Mouse (Mus musculus) stomach, embryonic 14.5 days (tissue): Measurements from ENCODE around the gene Pkhd1. TPM values are rescaled to one million over a fixed set of nuclear protein-coding genes. Genes with fewer than 3 reads are reported as not detected.
A peak's percentile ranks its signal among the peaks of the same experiment; 100 is the strongest.

Experiments
- ATAC-seq: fragments of 200-750 bp; cut with Nextera tagmentation; 2 replicates; pipeline ENCODE4 v1.8.0; 2017; ENCODE audit warnings: low read depth, moderate TSS enrichment; ENCODE audit not compliant: insufficient number of reproducible peaks, insufficient read depth, low FRiP score
- H3K27ac ChIP-seq: fragments of 300-500 bp; sonication (generic); 2 replicates; pipeline ENCODE4 v1.5.1; 2014; ENCODE audit warnings: mild to moderate bottlenecking, low read length, moderate library complexity, mixed read lengths
- H3K27me3 ChIP-seq: fragments of 300-500 bp; sonication (generic); 2 replicates; pipeline ENCODE4 v1.6.1; 2014; ENCODE audit warnings: low read length, control low read depth, mixed read lengths; ENCODE audit not compliant: control insufficient read depth, insufficient read depth
- H3K36me3 ChIP-seq: fragments of 300-500 bp; sonication (generic); 2 replicates; pipeline ENCODE4 v1.6.1; 2014; ENCODE audit warnings: mild to moderate bottlenecking, control low read depth, low read length, moderate library complexity, mixed read lengths; ENCODE audit not compliant: control insufficient read depth, insufficient read depth
- H3K4me1 ChIP-seq: fragments of 300-500 bp; sonication (generic); 2 replicates; pipeline ENCODE4 v1.6.1; 2014; ENCODE audit warnings: low read length, control low read depth, mixed read lengths; ENCODE audit not compliant: control insufficient read depth, insufficient read depth
- H3K4me2 ChIP-seq: fragments of 300-500 bp; sonication (generic); replicated peaks from 2 replicates; pipeline ENCODE4 v1.6.1; 2014; ENCODE audit warnings: low read depth, low read length, control low read depth
- H3K4me3 ChIP-seq: fragments of 300-500 bp; sonication (generic); 2 replicates; pipeline ENCODE4 v1.5.1; 2014; ENCODE audit warnings: low read depth, low read length, control low read depth
- H3K9ac ChIP-seq: fragments of 300-500 bp; sonication (generic); replicated peaks from 2 replicates; pipeline ENCODE4 v1.6.1; 2014; ENCODE audit warnings: low read depth, mild to moderate bottlenecking, control low read depth, low read length, moderate library complexity, mixed read lengths
- H3K9me3 ChIP-seq: fragments of 300-500 bp; sonication (generic); 2 replicates; pipeline ENCODE4 v1.6.1; 2016; ENCODE audit warnings: low read depth, low read length, control low read depth; ENCODE audit not compliant: control insufficient read depth
- WGBS: fragments of 180-500 bp; shearing (Covaris S2); extraction: QIAGEN DNeasy Blood & Tissue Kit; methylation state at CpG from one replicate; pipeline ENCODE4 v1.1.7; 2014; 5-methylcytosine and 5-hydroxymethylcytosine counted together
- polyA plus RNA-seq: library from polyadenylated mRNA; unstranded; fragments of >200 nt; fragmentation: Nextera tagmentation; extraction: Ambion mirVana; gene quantifications from 2 replicates; pipeline ENCODE4 v1.2.1, GENCODE M21; 2014

Pkhd1 gene
- 1.1 and 1.5 TPM in 2 replicates for polyA plus RNA-seq

DNA sequence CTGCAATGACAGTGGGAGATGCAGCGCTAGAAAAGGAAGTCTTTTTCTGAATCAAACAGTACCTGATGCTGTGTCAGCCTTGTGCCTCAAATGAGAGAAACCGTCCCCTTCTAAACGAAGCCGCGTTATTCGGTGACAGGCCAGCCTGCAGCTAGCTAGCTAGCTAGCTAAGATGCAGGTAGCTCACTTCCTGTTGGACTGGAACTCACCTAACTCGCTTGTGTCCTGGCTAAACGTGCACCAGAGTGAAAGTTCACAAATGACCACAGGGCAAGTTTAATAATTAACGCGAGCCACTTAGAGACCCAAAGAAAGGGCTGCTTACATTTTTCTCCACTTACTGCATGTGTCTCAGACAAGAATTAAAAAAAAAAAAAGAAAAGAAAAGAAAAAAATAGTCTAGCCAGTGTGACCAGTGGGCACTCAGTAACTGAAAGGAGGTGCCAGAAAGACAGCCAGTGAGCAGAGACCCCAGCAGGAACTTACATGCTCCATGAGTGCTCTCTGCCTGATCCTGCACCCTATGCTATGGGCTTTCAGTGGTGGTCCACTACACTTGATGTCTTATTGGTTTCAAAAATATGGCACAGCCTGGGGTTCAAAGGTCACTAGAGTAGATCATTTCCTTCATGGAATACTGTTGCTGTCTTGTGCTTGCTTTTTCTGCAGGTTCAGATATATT, at the start of gene Pkhd1:
Pkhd1 (minus strand) TSS at position 216 of the 682 bp plus-strand sequence.
- H3K4me2 ChIP-seq = peak within 1 kb of the TSS; percentile 29
- no peaks in the 10 kb centered on the region for H3K4me1 ChIP-seq
- no peaks in the 10 kb centered on the region for H3K27me3 ChIP-seq
- H3K9ac ChIP-seq = no peak within 1 kb of the TSS
- H3K9me3 ChIP-seq = no peaks in the 10 kb centered on the region
- H3K4me3 ChIP-seq = peak within 1 kb of the TSS; percentile 8; the same call in 1 of the 2 replicates
- WGBS = 59% methylated on average over 10 of the region's 10 CpGs
- no peaks in the 10 kb centered on the region for H3K36me3 ChIP-seq
- peak; percentile 71 for ATAC-seq
- H3K27ac ChIP-seq = peak within 1 kb of the TSS; percentile 15; the same call in 1 of the 2 replicates

- Histone ChIP-seq H3K9ac (no peak overlapping the region), H3K4me1 (no peaks in the 10 kb centered on the region), H3K4me3 (no peak overlapping the region), H3K27me3 (no peaks in the 10 kb centered on the region), H3K9me3 (no peaks in the 10 kb centered on the region), H3K36me3 (no peaks in the 10 kb centered on the region), H3K27ac (no peak overlapping the region), H3K4me2 (no peak overlapping the region)
- WGBS = 72% methylated on average over 7 of the region's 7 CpGs
- ATAC-seq = no peak
Measured at GRCm38 (mm10) chr1:20667567-20667966, 49.7 kb upstream of the Pkhd1 start.

DNA sequence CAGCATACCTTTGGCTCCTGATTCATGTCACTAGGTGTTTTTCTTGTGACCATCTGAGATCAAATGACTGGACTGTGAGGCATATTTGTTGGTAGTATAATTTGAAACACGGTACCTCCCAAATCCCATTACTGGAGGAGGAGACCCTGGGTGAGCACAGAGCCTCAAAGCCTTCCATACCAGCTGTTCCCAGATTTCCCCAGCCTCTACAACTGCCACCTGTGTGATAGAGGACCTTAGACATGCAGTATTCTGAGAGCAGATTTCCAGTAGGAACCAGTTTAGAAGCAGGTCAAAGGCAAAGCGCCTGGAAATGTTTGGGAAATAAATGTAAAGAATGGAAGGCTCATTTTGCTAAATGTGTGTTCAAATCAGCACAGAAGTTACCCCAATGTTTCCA, 48.4 kb upstream of the Pkhd1 start:
- H3K4me2 ChIP-seq = no peak overlapping the region
- H3K9ac ChIP-seq = no peak overlapping the region
- WGBS = 76% methylated on average over 2 of the region's 2 CpGs
- no peaks in the 10 kb centered on the region for H3K4me1 ChIP-seq
- H3K36me3 ChIP-seq = no peaks in the 10 kb centered on the region
- H3K9me3 ChIP-seq = no peaks in the 10 kb centered on the region
- no peak overlapping the region for H3K4me3 ChIP-seq
- H3K27me3 ChIP-seq = no peaks in the 10 kb centered on the region
- ATAC-seq = no peak
- no peak overlapping the region for H3K27ac ChIP-seq

GRCm38 (mm10) chr1:20655085-20655484, 37.2 kb upstream of the Pkhd1 start:
- no peaks in the 10 kb centered on the region for H3K27me3 ChIP-seq
- H3K4me2 ChIP-seq = no peak overlapping the region
- no peaks in the 10 kb centered on the region for H3K36me3 ChIP-seq
- 59% methylated on average over 5 of the region's 5 CpGs for WGBS
- H3K27ac ChIP-seq = no peak overlapping the region
- no peaks in the 10 kb centered on the region for H3K4me1 ChIP-seq
- no peak overlapping the region for H3K9ac ChIP-seq
- no peak for ATAC-seq
- no peak overlapping the region for H3K4me3 ChIP-seq
- no peaks in the 10 kb centered on the region for H3K9me3 ChIP-seq

GRCm38 (mm10) chr1:20653513-20654506, 35.9 kb upstream of the Pkhd1 start:
- Histone ChIP-seq H3K4me1 (no peaks in the 10 kb centered on the region), H3K4me2 (no peak overlapping the region), H3K4me3 (no peak overlapping the region), H3K27ac (no peak overlapping the region), H3K36me3 (no peaks in the 10 kb centered on the region), H3K9me3 (no peaks in the 10 kb centered on the region), H3K9ac (no peak overlapping the region), H3K27me3 (no peaks in the 10 kb centered on the region)
- ATAC-seq = no peak; the same call in 1 of the 2 replicates
- 54% methylated on average over 6 of the region's 6 CpGs for WGBS

DNA sequence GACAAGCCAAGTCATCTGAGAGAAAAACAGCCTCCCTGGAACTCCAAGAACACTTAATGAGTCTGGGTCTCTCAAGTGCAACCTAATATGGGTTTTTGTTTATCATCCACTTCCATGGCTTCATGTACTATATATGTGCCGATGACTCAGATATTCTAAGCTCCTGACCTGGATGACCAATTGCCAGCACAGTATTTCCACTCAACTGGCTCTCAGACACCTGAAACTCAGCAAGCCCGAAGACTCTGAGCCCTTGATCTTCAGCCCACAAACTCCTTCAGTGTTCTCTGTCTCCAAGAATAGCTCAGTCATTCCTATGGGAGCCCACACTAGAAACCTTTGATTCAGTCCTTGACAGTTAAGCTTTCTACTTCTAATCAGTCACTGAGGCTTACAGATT, 17.0 kb upstream of the Pkhd1 start:
- Histone ChIP-seq H3K4me1 (no peaks in the 10 kb centered on the region), H3K9ac (no peak overlapping the region), H3K36me3 (no peaks in the 10 kb centered on the region), H3K4me3 (no peak overlapping the region), H3K27me3 (no peaks in the 10 kb centered on the region), H3K27ac (no peak overlapping the region), H3K4me2 (no peak overlapping the region), H3K9me3 (no peaks in the 10 kb centered on the region)
- WGBS = 76% methylated on average over 2 of the region's 2 CpGs
- ATAC-seq = no peak

DNA sequence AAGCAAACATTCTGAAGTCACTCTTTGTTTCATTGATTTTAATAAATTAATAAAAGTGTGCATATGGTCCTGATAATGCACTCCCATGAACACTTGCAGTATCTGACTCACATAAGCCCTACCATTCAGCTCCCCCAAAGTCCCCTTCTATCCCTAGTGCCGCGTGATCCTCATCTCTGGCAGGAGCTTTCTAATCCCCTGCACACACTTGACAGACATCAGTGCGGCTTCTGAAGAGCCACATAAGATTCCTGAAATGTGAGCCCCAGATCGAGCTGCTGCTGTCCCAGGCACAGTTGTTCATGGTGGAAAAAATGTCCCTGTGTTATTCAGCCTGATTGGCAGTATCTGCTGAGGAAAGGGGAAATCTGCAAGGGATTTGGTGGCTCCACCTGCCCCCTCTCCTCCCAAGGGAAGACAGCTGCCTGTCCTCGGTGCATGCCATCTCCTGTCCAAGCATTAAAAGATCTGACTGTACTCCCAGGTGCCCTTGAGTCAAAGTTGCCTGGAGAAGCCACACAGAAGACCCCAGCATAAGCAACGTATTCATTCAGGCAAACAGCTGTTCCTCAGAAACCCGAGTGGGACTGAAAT, 15.5 kb upstream of the Pkhd1 start:
- no peak for ATAC-seq
- H3K4me3 ChIP-seq = no peak overlapping the region
- H3K9me3 ChIP-seq = no peaks in the 10 kb centered on the region
- no peak overlapping the region for H3K4me2 ChIP-seq
- no peaks in the 10 kb centered on the region for H3K36me3 ChIP-seq
- 79% methylated on average over 7 of the region's 7 CpGs for WGBS
- H3K27me3 ChIP-seq = no peaks in the 10 kb centered on the region
- H3K9ac ChIP-seq = no peak overlapping the region
- no peak overlapping the region for H3K27ac ChIP-seq
- no peaks in the 10 kb centered on the region for H3K4me1 ChIP-seq

DNA sequence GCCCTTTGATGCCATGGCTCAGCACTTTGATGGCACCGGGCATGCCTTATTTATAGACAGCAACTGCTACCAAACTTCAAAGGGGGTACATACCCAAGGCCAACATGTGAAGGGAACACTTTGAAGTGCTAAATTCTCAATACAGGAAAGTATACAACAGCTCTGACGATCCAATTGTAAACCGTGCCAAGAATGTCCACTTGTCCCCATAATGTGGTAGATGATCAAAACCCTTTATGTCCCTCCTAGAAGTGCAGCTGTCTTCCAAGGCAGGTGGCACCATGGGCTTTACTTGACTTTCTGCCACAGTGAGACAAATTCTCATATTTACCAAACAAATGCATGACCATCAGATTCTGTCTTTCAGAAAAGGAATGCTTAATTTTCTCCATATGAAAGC, 6.7 kb upstream of the Pkhd1 start:
- no peak overlapping the region for H3K4me3 ChIP-seq
- no peak overlapping the region for H3K9ac ChIP-seq
- 92% methylated on average over 3 of the region's 3 CpGs for WGBS
- no peaks in the 10 kb centered on the region for H3K36me3 ChIP-seq
- H3K9me3 ChIP-seq = no peaks in the 10 kb centered on the region
- no peaks in the 10 kb centered on the region for H3K27me3 ChIP-seq
- no peaks in the 10 kb centered on the region for H3K4me1 ChIP-seq
- ATAC-seq = no peak
- no peak overlapping the region for H3K4me2 ChIP-seq
- no peak overlapping the region for H3K27ac ChIP-seq
